Mouse (Mus musculus) neural tube, embryonic 12.5 days (tissue): Measurements from ENCODE around the gene Map7d2. TPM values are rescaled to one million over a fixed set of nuclear protein-coding genes. Genes with fewer than 3 reads are reported as not detected.

Experiments used
- ATAC-seq: fragments of 200-750 bp; cut with Nextera tagmentation; 2 replicates; pipeline ENCODE4 v1.8.0; 2017; ENCODE audit warnings: low read depth, mild to moderate bottlenecking, moderate TSS enrichment, moderate library complexity; ENCODE audit not compliant: low FRiP score
- H3K27ac ChIP-seq: fragments of 300-500 bp; sonication (generic); 2 replicates; pipeline ENCODE4 v1.5.1; 2016
- H3K27me3 ChIP-seq: fragments of 300-500 bp; sonication (generic); replicated peaks from 2 replicates; pipeline ENCODE4 v1.6.1; 2016; ENCODE audit warnings: mild to moderate bottlenecking
- H3K36me3 ChIP-seq: fragments of 300-500 bp; sonication (generic); 2 replicates; pipeline ENCODE4 v1.6.1; 2016; ENCODE audit warnings: mild to moderate bottlenecking
- H3K4me1 ChIP-seq: fragments of 300-500 bp; sonication (generic); 2 replicates; pipeline ENCODE4 v1.6.1; 2016
- H3K4me2 ChIP-seq: fragments of 300-500 bp; sonication (generic); replicated peaks from 2 replicates; pipeline ENCODE4 v1.6.1; 2016; ENCODE audit warnings: mild to moderate bottlenecking
- H3K4me3 ChIP-seq: fragments of 300-500 bp; sonication (generic); 2 replicates; pipeline ENCODE4 v1.5.1; 2016
- H3K9ac ChIP-seq: fragments of 300-500 bp; sonication (generic); 2 replicates; pipeline ENCODE4 v1.6.1; 2016; ENCODE audit warnings: mild to moderate bottlenecking
- H3K9me3 ChIP-seq: fragments of 300-500 bp; sonication (generic); 2 replicates; pipeline ENCODE4 v1.6.1; 2016; ENCODE audit warnings: mild to moderate bottlenecking
- whole genome bisulfite sequencing: fragments of 180-500 bp; shearing (Covaris S2); methylation state at CpG from one replicate; pipeline ENCODE4 v1.1.7; 2016; 5-methylcytosine and 5-hydroxymethylcytosine counted together
- polyA plus RNA-seq: library from polyadenylated mRNA; unstranded; fragments of >200 nt; fragmentation: Nextera tagmentation; extraction: Ambion mirVana; gene quantifications from 2 replicates; pipeline ENCODE4 v1.2.1, GENCODE M21; 2016

The Map7d2 gene
- polyA plus RNA-seq, 1 experiment from 2014 or later, result 19.5 TPM

GRCm38 (mm10) chrX:159522651-159523050 is 108.3 kb downstream of the Map7d2 start:
- Histone ChIP-seq H3K27ac (no peak overlapping the region), H3K9me3 (no peaks in the 10 kb centered on the region), H3K36me3 (no peaks in the 10 kb centered on the region), H3K4me2 (no peak overlapping the region), H3K9ac (no peak overlapping the region), H3K27me3 (no peaks in the 10 kb centered on the region), H3K4me3 (no peak overlapping the region), H3K4me1 (no peaks in the 10 kb centered on the region)
- 70% methylated on average over 4 of the region's 4 CpGs for WGBS
- ATAC-seq, result no peak

DNA sequence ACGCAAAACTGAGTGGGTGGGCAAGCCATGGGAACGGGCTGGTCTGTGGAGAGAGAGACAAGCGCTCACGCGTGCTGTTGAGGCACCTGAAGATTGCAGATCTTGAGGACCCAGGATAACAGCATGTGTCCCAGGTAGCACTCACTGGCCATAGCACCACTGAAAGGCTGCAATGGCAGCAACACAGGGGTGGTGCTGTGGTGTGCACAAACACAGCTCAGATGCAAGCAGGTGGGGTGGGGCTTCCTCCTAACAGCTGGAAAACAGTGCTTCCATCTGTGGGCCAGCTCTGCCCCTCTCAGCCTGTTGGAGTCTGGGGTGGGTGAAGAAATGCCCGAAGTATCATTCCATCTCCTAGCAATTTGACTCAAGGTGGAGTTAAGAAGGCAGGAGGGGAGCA is 112.0 kb downstream of the Map7d2 start, which contains the start of gene Bclaf3:
Gene Bclaf3 (plus strand): TSS at position 301 of the 400 bp plus-strand sequence.
- H3K9me3 ChIP-seq, result no peaks in the 10 kb centered on the region
- no peak within 1 kb of the TSS for H3K9ac ChIP-seq
- no peaks in the 10 kb centered on the region for H3K36me3 ChIP-seq
- 87% methylated on average over 6 of the region's 6 CpGs for WGBS
- no peak within 1 kb of the TSS for H3K4me3 ChIP-seq
- ATAC-seq, result no peak
- no peak within 1 kb of the TSS for H3K27ac ChIP-seq
- H3K4me1 ChIP-seq, result no peaks in the 10 kb centered on the region
- no peaks in the 10 kb centered on the region for H3K27me3 ChIP-seq
- no peak within 1 kb of the TSS for H3K4me2 ChIP-seq

DNA sequence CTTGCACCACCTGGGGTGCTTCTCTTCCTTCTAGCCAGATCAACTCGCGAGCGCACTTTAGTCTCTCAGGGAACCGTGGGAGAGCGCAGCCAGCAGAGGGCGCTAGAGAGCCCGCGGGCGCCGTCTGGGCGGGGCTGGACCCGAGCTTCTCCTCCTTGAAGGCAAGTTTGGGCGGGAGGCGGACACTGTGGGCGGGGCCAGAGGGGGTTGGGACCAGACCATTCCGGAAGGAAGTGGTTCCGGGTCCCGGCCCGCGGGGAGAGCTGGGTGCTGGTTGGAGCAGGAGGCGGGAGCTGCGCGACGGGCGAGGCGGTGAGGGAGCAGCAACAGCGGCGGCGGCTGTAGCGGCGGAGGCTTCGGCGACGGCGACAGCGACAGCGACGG is 118.0 kb downstream of the Map7d2 start:
- H3K9ac ChIP-seq, result peak overlapping the region; percentile 64
- ATAC-seq, result peak; percentile 98
- H3K9me3 ChIP-seq, result no peaks in the 10 kb centered on the region
- peak overlapping the region; percentile 57 for H3K4me2 ChIP-seq
- H3K4me1 ChIP-seq, result no peaks in the 10 kb centered on the region
- peak overlapping the region; percentile 64 for H3K4me3 ChIP-seq
- no peaks in the 10 kb centered on the region for H3K36me3 ChIP-seq
- 0 out of 2 replicates have a peak overlapping the region, but pooled peaks have one; percentile 37 for H3K27ac ChIP-seq
- no peaks in the 10 kb centered on the region for H3K27me3 ChIP-seq
- WGBS, result 9% methylated on average over 37 of the region's 38 CpGs

- ATAC-seq, result peak; percentile 67
Observed at GRCm38 (mm10) chrX:159532811-159533462, 118.6 kb downstream of the Map7d2 start.

GRCm38 (mm10) chrX:159541936-159542335 is 127.6 kb downstream of the Map7d2 start:
- Histone ChIP-seq H3K4me3 (no peak overlapping the region), H3K27me3 (no peaks in the 10 kb centered on the region), H3K9me3 (no peaks in the 10 kb centered on the region), H3K36me3 (no peaks in the 10 kb centered on the region), H3K9ac (no peak overlapping the region), H3K4me1 (no peaks in the 10 kb centered on the region), H3K4me2 (no peak overlapping the region), H3K27ac (no peak overlapping the region)
- no peak for ATAC-seq
- 86% methylated on average over 18 of the region's 18 CpGs for WGBS

More at GRCm38 (mm10) chrX:159532811-159533462, 118.6 kb downstream of the Map7d2 start:
- 0 out of 2 replicates have a peak overlapping the region, but pooled peaks have one; percentile 37 for H3K27ac ChIP-seq
- no peaks in the 10 kb centered on the region for H3K4me1 ChIP-seq
- no peaks in the 10 kb centered on the region for H3K27me3 ChIP-seq
- peak overlapping the region; percentile 57 for H3K4me2 ChIP-seq
- 10% methylated on average over 39 of the region's 56 CpGs for WGBS
- peak overlapping the region; percentile 64 for H3K4me3 ChIP-seq
- H3K9ac ChIP-seq, result peak overlapping the region; percentile 64
- H3K36me3 ChIP-seq, result no peaks in the 10 kb centered on the region
- H3K9me3 ChIP-seq, result no peaks in the 10 kb centered on the region

DNA sequence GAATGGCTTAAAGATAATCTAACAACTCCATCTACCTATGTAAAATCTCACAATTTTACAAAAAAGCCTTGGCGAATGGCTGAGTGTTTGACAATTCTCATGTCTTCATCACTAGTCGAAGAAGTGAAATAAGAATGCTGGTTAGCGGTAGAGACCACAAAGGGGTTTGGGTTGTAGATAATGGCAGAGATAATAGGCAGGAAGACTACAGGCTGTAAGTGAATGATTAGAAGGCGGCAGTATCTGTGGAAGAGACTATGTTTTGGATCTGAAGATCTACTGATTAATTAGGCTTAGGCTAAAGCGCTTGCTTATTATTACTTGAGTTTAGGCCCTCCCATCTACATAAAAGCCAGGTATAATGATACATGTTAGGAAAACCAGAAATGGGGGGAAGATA is 132.7 kb downstream of the Map7d2 start:
- WGBS, result 92% methylated on average over 5 of the region's 5 CpGs
- H3K27me3 ChIP-seq, result no peaks in the 10 kb centered on the region
- peaks cover 3% of the 10 kb centered on the region; the same call in 1 of the 2 replicates for H3K36me3 ChIP-seq
- H3K4me3 ChIP-seq, result no peak overlapping the region
- no peak for ATAC-seq
- no peak overlapping the region for H3K27ac ChIP-seq
- H3K9ac ChIP-seq, result no peak overlapping the region
- no peaks in the 10 kb centered on the region for H3K4me1 ChIP-seq
- no peaks in the 10 kb centered on the region for H3K9me3 ChIP-seq
- H3K4me2 ChIP-seq, result no peak overlapping the region

Other genes starting within 250 kb of the Map7d2 start
- 4.3 and 4.4 TPM in 2 replicates for gene Rps6ka3, start 204.3 kb upstream of the Map7d2 start, polyA plus RNA-seq
- gene Eif1ax, start 42.4 kb upstream of the Map7d2 start, polyA plus RNA-seq, result 122 and 126 TPM in 2 replicates
- 28.5 and 28.7 TPM in 2 replicates for gene Bclaf3, start 112.1 kb downstream of the Map7d2 start, polyA plus RNA-seq
- gene Sh3kbp1, start 212.7 kb downstream of the Map7d2 start, polyA plus RNA-seq, result 39.8 and 47.0 TPM in 2 replicates